ENCODE assay signal across 12 mouse cellular contexts in genomic region chr14:59846609-59847375, GRCm38 (mm10).
A peak's percentile ranks its signal among the peaks of the same experiment; 100 is the strongest.
DNase-seq lines count a peak whose midpoint lies in the region; ATAC-seq and TF ChIP-seq lines count a peak whose summit lies in the region.
"Had no signal": no experiment of that assay in that cellular context is flagged by ENCODE, and none has a peak within 500 bp of the region (broad histone marks: within the 10 kb centered on the region; RNA-seq: fewer than 3 reads in every experiment).

No protein-coding gene starts in this region.

- H3K36me3 ChIP-seq in kidney, embryonic 16.5 days (ENCODE audit: insufficient read depth, low read length): no peaks in the 10 kb centered on the region
- H3K36me3 ChIP-seq in embryonic facial prominence, embryonic 12.5 days: no peaks in the 10 kb centered on the region
- H3K36me3 ChIP-seq in midbrain, embryonic 15.5 days (replicated peaks): no peaks in the 10 kb centered on the region
- H3K36me3 ChIP-seq in liver, postnatal 0 days (replicated peaks; ENCODE audit: insufficient read depth, low read length): no peaks in the 10 kb centered on the region
- H3K36me3 ChIP-seq: hindbrain, embryonic 15.5 days; liver, embryonic 12.5 days had no signal

- no peaks in the 10 kb centered on the region for H3K27me3 ChIP-seq in kidney, embryonic 16.5 days (ENCODE audit: insufficient read depth, low read length)
- no peaks in the 10 kb centered on the region for H3K27me3 ChIP-seq in embryonic facial prominence, embryonic 12.5 days
- H3K27me3 ChIP-seq in midbrain, embryonic 15.5 days (replicated peaks): no peaks in the 10 kb centered on the region
- H3K27me3 ChIP-seq in liver, postnatal 0 days (ENCODE audit: insufficient read depth, low read length): no peaks in the 10 kb centered on the region
- H3K27me3 ChIP-seq: hindbrain, embryonic 15.5 days; liver, embryonic 12.5 days had no signal

- peaks cover 3% of the 10 kb centered on the region; the same call in 1 of the 2 replicates for H3K9me3 ChIP-seq in kidney, embryonic 16.5 days (ENCODE audit: low read length)
- no peaks in the 10 kb centered on the region for H3K9me3 ChIP-seq in embryonic facial prominence, embryonic 12.5 days
- H3K9me3 ChIP-seq in midbrain, embryonic 15.5 days: no peaks in the 10 kb centered on the region
- H3K9me3 ChIP-seq in liver, postnatal 0 days (ENCODE audit: low read length): no peaks in the 10 kb centered on the region
- H3K9me3 ChIP-seq: hindbrain, embryonic 15.5 days; liver, embryonic 12.5 days had no signal

- WGBS in kidney, embryonic 16.5 days: 15% methylated on average over 14 of the region's 14 CpGs
- WGBS in embryonic facial prominence, embryonic 12.5 days: 29% methylated on average over 14 of the region's 14 CpGs
- 26% methylated on average over 14 of the region's 14 CpGs for WGBS in midbrain, embryonic 15.5 days
- 66% methylated on average over 14 of the region's 14 CpGs for WGBS in liver, postnatal 0 days (ENCODE audit: insufficient replicate concordance)

- H3K4me1 ChIP-seq in kidney, embryonic 16.5 days (ENCODE audit: insufficient read depth, low read length): no peaks in the 10 kb centered on the region
- no peaks in the 10 kb centered on the region; the same call in 1 of the 2 replicates for H3K4me1 ChIP-seq in embryonic facial prominence, embryonic 12.5 days
- peaks cover 10% of the 10 kb centered on the region for H3K4me1 ChIP-seq in midbrain, embryonic 15.5 days
- H3K4me1 ChIP-seq in liver, postnatal 0 days (ENCODE audit: insufficient read depth): 0 out of 2 replicates have a peak, but pooled peaks cover 3% of the 10 kb centered on the region

- H3K4me3 ChIP-seq in kidney, embryonic 16.5 days (ENCODE audit: low read length): no peak overlapping the region
- H3K4me3 ChIP-seq in embryonic facial prominence, embryonic 12.5 days: no peak overlapping the region
- no peak overlapping the region for H3K4me3 ChIP-seq in midbrain, embryonic 15.5 days
- no peak overlapping the region for H3K4me3 ChIP-seq in liver, postnatal 0 days (ENCODE audit: low read depth, low read length)
- H3K4me3 ChIP-seq: hindbrain, embryonic 15.5 days; liver, embryonic 12.5 days had no signal

- no peak for TF ChIP-seq EP300 in liver, postnatal 0 days (IDR thresholded peaks at IDR 0.05; ENCODE audit: low read depth)

- H3K9ac ChIP-seq in kidney, embryonic 16.5 days (replicated peaks; ENCODE audit: low read length): 0 out of 2 replicates have a peak overlapping the region, but pooled peaks have one; percentile 11
- H3K9ac ChIP-seq in embryonic facial prominence, embryonic 12.5 days: 0 out of 2 replicates have a peak overlapping the region, but pooled peaks have one; percentile 1
- H3K9ac ChIP-seq in midbrain, embryonic 15.5 days: no peak overlapping the region
- no peak overlapping the region for H3K9ac ChIP-seq in liver, postnatal 0 days (replicated peaks)
- H3K9ac ChIP-seq: hindbrain, embryonic 15.5 days; liver, embryonic 12.5 days had no signal

- DNase-seq in cerebellum, postnatal 14 days: peak; percentile 24 to 43
- no peak for DNase-seq in cerebellum, adult 11-12 months
- DNase-seq in kidney, postnatal 14 days: no peak
- no peak for DNase-seq in lung, postnatal 14 days
- no peak for DNase-seq in liver, postnatal 0 days
- DNase-seq: lung, postnatal 4 days; thymus, postnatal 14 days had no signal

- peak overlapping the region; percentile 46; the same call in 1 of the 2 replicates for H3K27ac ChIP-seq in kidney, embryonic 16.5 days (ENCODE audit: low read length)
- no peak overlapping the region for H3K27ac ChIP-seq in embryonic facial prominence, embryonic 12.5 days
- H3K27ac ChIP-seq in midbrain, embryonic 15.5 days: peak overlapping the region; percentile 42; the same call in 1 of the 2 replicates
- no peak overlapping the region for H3K27ac ChIP-seq in liver, postnatal 0 days (ENCODE audit: low read depth)
- H3K27ac ChIP-seq: hindbrain, embryonic 15.5 days; liver, embryonic 12.5 days had no signal

- H3K4me2 ChIP-seq in kidney, embryonic 16.5 days (replicated peaks; ENCODE audit: low read depth, low read length): no peak overlapping the region
- H3K4me2 ChIP-seq in embryonic facial prominence, embryonic 12.5 days (replicated peaks): no peak overlapping the region
- H3K4me2 ChIP-seq in midbrain, embryonic 15.5 days: no peak overlapping the region
- no peak overlapping the region for H3K4me2 ChIP-seq in liver, postnatal 0 days (ENCODE audit: low read depth, low read length)
- H3K4me2 ChIP-seq: hindbrain, embryonic 15.5 days; liver, embryonic 12.5 days had no signal

- ATAC-seq in kidney, embryonic 16.5 days (ENCODE audit: low FRiP score, low TSS enrichment): 0 out of 2 replicates have a peak, but pooled peaks have one; percentile 42
- ATAC-seq in embryonic facial prominence, embryonic 12.5 days (ENCODE audit: insufficient number of reproducible peaks, insufficient read depth, low FRiP score, low TSS enrichment): no peak
- ATAC-seq in midbrain, embryonic 15.5 days (replicated peaks): 0 out of 2 replicates have a peak, but pooled peaks have one; percentile 39
- ATAC-seq in liver, postnatal 0 days: no peak
- ATAC-seq: liver, embryonic 12.5 days had no signal

- no peak for TF ChIP-seq CTCF in liver, postnatal 0 days (IDR thresholded peaks at IDR 0.05; ENCODE audit: low read depth)

Comparison
In these comparisons a context has a peak if more than half of its experiments do, and no peak if none do; other contexts are left out.
1. DNase-seq: peak in cerebellum, postnatal 14 days (2 of 2); none in cerebellum, adult 11-12 months (single experiment), kidney, postnatal 14 days (single experiment), lung, postnatal 14 days (single experiment) and liver, postnatal 0 days (single experiment).
2. ATAC-seq: peak in kidney, embryonic 16.5 days (single experiment) and midbrain, embryonic 15.5 days (single experiment); none in embryonic facial prominence, embryonic 12.5 days (single experiment) and liver, postnatal 0 days (single experiment).
3. H3K27ac ChIP-seq: peak in kidney, embryonic 16.5 days (single experiment) and midbrain, embryonic 15.5 days (single experiment); none in embryonic facial prominence, embryonic 12.5 days (single experiment) and liver, postnatal 0 days (single experiment).
4. H3K9ac ChIP-seq: peak in kidney, embryonic 16.5 days (single experiment) and embryonic facial prominence, embryonic 12.5 days (single experiment); none in midbrain, embryonic 15.5 days (single experiment) and liver, postnatal 0 days (single experiment).